In the genomic region with DNA sequence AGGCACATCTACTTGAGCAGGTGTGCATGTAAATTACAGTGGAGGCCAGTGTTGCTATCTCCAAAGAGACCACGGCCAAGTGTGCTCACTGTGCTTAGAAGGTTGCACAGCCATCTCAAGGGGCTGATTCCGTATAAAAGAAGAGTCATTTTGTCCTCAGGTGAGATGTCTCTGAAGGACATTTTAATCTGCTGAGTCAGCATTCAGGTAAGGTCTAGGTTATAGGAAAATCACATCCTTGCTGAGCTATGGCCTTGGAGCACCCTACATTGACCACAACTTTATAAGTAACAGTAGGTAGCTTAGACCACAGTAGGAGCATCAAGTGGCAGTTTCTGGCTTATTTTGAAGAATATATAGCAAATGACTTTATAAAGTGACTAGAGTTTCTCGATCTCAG, we compare ENCODE assay signal across 33 mouse cellular contexts.
"Had no signal": no experiment of that assay in that cellular context is flagged by ENCODE, and none has a peak within 500 bp of the region (broad histone marks: within the 10 kb centered on the region; RNA-seq: fewer than 3 reads in every experiment).

No protein-coding gene starts in this region.

- H3K4me2 ChIP-seq: heart, embryonic 12.5 days; heart, embryonic 13.5 days; heart, embryonic 15.5 days; hindbrain, embryonic 12.5 days; hindbrain, embryonic 14.5 days; hindbrain, embryonic 15.5 days; intestine, embryonic 15.5 days; kidney, embryonic 15.5 days had no signal

- H3K9ac ChIP-seq: heart, embryonic 12.5 days; heart, embryonic 13.5 days; heart, embryonic 15.5 days; hindbrain, embryonic 12.5 days; hindbrain, embryonic 14.5 days; hindbrain, embryonic 15.5 days; intestine, embryonic 15.5 days; kidney, embryonic 15.5 days had no signal

- DNase-seq: heart, postnatal 10 days; heart, postnatal 14 days; heart, postnatal 36 days; heart, postnatal 4 days; kidney, adult 11 months; kidney, adult 18-20 months; kidney, adult 2 months; kidney, adult 8-10 months; kidney, adult 9 months; kidney, postnatal 10 days; kidney, postnatal 14 days; kidney, postnatal 25 days; kidney, postnatal 36 days; kidney, postnatal 4 days; layer of hippocampus, adult 9-11 months; layer of hippocampus, postnatal 36 days had no signal

- H3K36me3 ChIP-seq: heart, embryonic 12.5 days; heart, embryonic 13.5 days; heart, embryonic 15.5 days; hindbrain, embryonic 10.5 days; hindbrain, embryonic 12.5 days; hindbrain, embryonic 15.5 days; intestine, embryonic 15.5 days; kidney, embryonic 15.5 days had no signal

- H3K4me1 ChIP-seq: heart, embryonic 12.5 days; heart, embryonic 13.5 days; heart, embryonic 15.5 days; hindbrain, embryonic 10.5 days; hindbrain, embryonic 12.5 days; hindbrain, embryonic 15.5 days; intestine, embryonic 15.5 days; kidney, embryonic 15.5 days had no signal

- H3K9me3 ChIP-seq: heart, embryonic 12.5 days; heart, embryonic 13.5 days; heart, embryonic 15.5 days; hindbrain, embryonic 10.5 days; hindbrain, embryonic 12.5 days; hindbrain, embryonic 15.5 days; intestine, embryonic 15.5 days; kidney, embryonic 15.5 days had no signal

- H3K27me3 ChIP-seq: heart, embryonic 12.5 days; heart, embryonic 13.5 days; heart, embryonic 15.5 days; hindbrain, embryonic 12.5 days; hindbrain, embryonic 15.5 days; intestine, embryonic 15.5 days; kidney, embryonic 15.5 days had no signal

- ATAC-seq: hindbrain, embryonic 16.5 days; hindbrain, postnatal 0 days; inflammation-experienced regulatory T-cells, adult 6 months; intestine, embryonic 15.5 days; intestine, embryonic 16.5 days; intestine, postnatal 0 days had no signal

- H3K4me3 ChIP-seq: heart, embryonic 12.5 days; heart, embryonic 13.5 days; heart, embryonic 15.5 days; hindbrain, embryonic 10.5 days; hindbrain, embryonic 12.5 days; hindbrain, embryonic 15.5 days; intestine, embryonic 15.5 days; kidney, embryonic 15.5 days; layer of hippocampus, adult 2 months; left cerebral cortex, adult 2 months had no signal

- H3K27ac ChIP-seq: heart, embryonic 13.5 days; heart, embryonic 15.5 days; hindbrain, embryonic 10.5 days; hindbrain, embryonic 12.5 days; hindbrain, embryonic 14.5 days; hindbrain, embryonic 15.5 days; hindbrain, postnatal 0 days; intestine, embryonic 15.5 days; kidney, embryonic 15.5 days; kidney, postnatal 0 days; layer of hippocampus, adult 2 months; left cerebral cortex, adult 2 months had no signal
